Mouse (Mus musculus): Measurements from ENCODE around the gene Mob1a. TPM values are rescaled to one million over a fixed set of nuclear protein-coding genes. Genes with fewer than 3 reads are reported as not detected.

Mob1a gene
- polyA plus RNA-seq, 1 experiment from 2014 or later, result 34.9 TPM

Other genes starting within 250 kb of the Mob1a start
- 18.6 and 18.7 TPM in 2 replicates for gene Pcgf1, start 248.1 kb upstream of the Mob1a start, polyA plus RNA-seq (2015; fragmentation: Nextera tagmentation; extraction: Ambion mirVana)
- gene Lbx2, start 239.6 kb upstream of the Mob1a start, polyA plus RNA-seq (2015; fragmentation: Nextera tagmentation; extraction: Ambion mirVana), result 0.38 and 0.39 TPM in 2 replicates
- gene Ccdc142, start 224.4 kb upstream of the Mob1a start, polyA plus RNA-seq (2015; fragmentation: Nextera tagmentation; extraction: Ambion mirVana), result 0.93 and 1.0 TPM in 2 replicates
- 1.1 and 1.4 TPM in 2 replicates for gene Gm42688, start 224.4 kb upstream of the Mob1a start, polyA plus RNA-seq (2015; fragmentation: Nextera tagmentation; extraction: Ambion mirVana)
- 70.4 and 72.6 TPM in 2 replicates for gene Mrpl53, start 217.0 kb upstream of the Mob1a start, polyA plus RNA-seq (2015; fragmentation: Nextera tagmentation; extraction: Ambion mirVana)
- gene Mogs, start 210.5 kb upstream of the Mob1a start, polyA plus RNA-seq (2015; fragmentation: Nextera tagmentation; extraction: Ambion mirVana), result 37.0 and 39.9 TPM in 2 replicates
- 29.6 and 30.2 TPM in 2 replicates for gene Wbp1, start 204.5 kb upstream of the Mob1a start, polyA plus RNA-seq (2015; fragmentation: Nextera tagmentation; extraction: Ambion mirVana)
- 5.0 and 5.3 TPM in 2 replicates for gene Ino80b, start 200.6 kb upstream of the Mob1a start, polyA plus RNA-seq (2015; fragmentation: Nextera tagmentation; extraction: Ambion mirVana)
- gene Rtkn, start 190.6 kb upstream of the Mob1a start, polyA plus RNA-seq (2015; fragmentation: Nextera tagmentation; extraction: Ambion mirVana), result 12.1 and 17.9 TPM in 2 replicates
- gene Wdr54, start 169.6 kb upstream of the Mob1a start, polyA plus RNA-seq (2015; fragmentation: Nextera tagmentation; extraction: Ambion mirVana), result 0.35 and 0.59 TPM in 2 replicates
- 0.10 and 0.17 TPM in 2 replicates for gene 1700003E16Rik, start 169.6 kb upstream of the Mob1a start, polyA plus RNA-seq (2015; fragmentation: Nextera tagmentation; extraction: Ambion mirVana)
- gene Dctn1, start 160.1 kb upstream of the Mob1a start, polyA plus RNA-seq (2015; fragmentation: Nextera tagmentation; extraction: Ambion mirVana), result 24.1 and 26.7 TPM in 2 replicates
- 1.1 TPM in 2 replicates for gene Slc4a5, start 106.2 kb upstream of the Mob1a start, polyA plus RNA-seq (2015; fragmentation: Nextera tagmentation; extraction: Ambion mirVana)
- gene Mthfd2, start 108 bp upstream of the Mob1a start, polyA plus RNA-seq (2015; fragmentation: Nextera tagmentation; extraction: Ambion mirVana), result 61.6 and 67.8 TPM in 2 replicates
- gene Bola3, start 23.1 kb downstream of the Mob1a start, polyA plus RNA-seq (2015; fragmentation: Nextera tagmentation; extraction: Ambion mirVana), result 204 and 248 TPM in 2 replicates
- gene Tet3, start 133.1 kb downstream of the Mob1a start, polyA plus RNA-seq (2015; fragmentation: Nextera tagmentation; extraction: Ambion mirVana), result 10.8 and 11.4 TPM in 2 replicates
- 26.4 and 28.4 TPM in 2 replicates for gene Dguok, start 181.0 kb downstream of the Mob1a start, polyA plus RNA-seq (2015; fragmentation: Nextera tagmentation; extraction: Ambion mirVana)
- 4.1 and 7.2 TPM in 2 replicates for gene Actg2, start 210.2 kb downstream of the Mob1a start, polyA plus RNA-seq (2015; fragmentation: Nextera tagmentation; extraction: Ambion mirVana)
- 8.9 and 9.6 TPM in 2 replicates for gene Stambp, start 246.7 kb downstream of the Mob1a start, polyA plus RNA-seq (2015; fragmentation: Nextera tagmentation; extraction: Ambion mirVana)